Mouse (Mus musculus) lung, embryonic 15.5 days (tissue): ENCODE data around the gene Samsn1. TPM values are rescaled to one million over a fixed set of nuclear protein-coding genes. Genes with fewer than 3 reads are reported as not detected.

Source experiments
- ATAC-seq: fragments of 200-750 bp; cut with Nextera tagmentation; 2 replicates; pipeline ENCODE4 v1.8.0; 2017; ENCODE audit warnings: moderate number of reproducible peaks, borderline replicate concordance; ENCODE audit not compliant: low FRiP score, low TSS enrichment; ENCODE audit errors: extremely low read depth
- H3K27ac ChIP-seq: fragments of 300-500 bp; sonication (generic); 2 replicates; pipeline ENCODE4 v1.5.1; 2015; ENCODE audit warnings: moderate library complexity, mild to moderate bottlenecking, inconsistent platforms
- H3K27me3 ChIP-seq: fragments of 300-500 bp; sonication (generic); 2 replicates; pipeline ENCODE4 v1.6.1; 2015; ENCODE audit warnings: inconsistent platforms
- H3K36me3 ChIP-seq: fragments of 300-500 bp; sonication (generic); 2 replicates; pipeline ENCODE4 v1.6.1; 2015; ENCODE audit warnings: inconsistent platforms
- H3K4me1 ChIP-seq: fragments of 300-500 bp; sonication (generic); 2 replicates; pipeline ENCODE4 v1.6.1; 2015; ENCODE audit warnings: inconsistent platforms
- H3K4me2 ChIP-seq: fragments of 300-500 bp; sonication (generic); 2 replicates; pipeline ENCODE4 v1.6.1; 2015; ENCODE audit warnings: inconsistent platforms, mild to moderate bottlenecking, moderate library complexity
- H3K4me3 ChIP-seq: fragments of 300-500 bp; sonication (generic); 2 replicates; pipeline ENCODE4 v1.5.1; 2015; ENCODE audit warnings: mild to moderate bottlenecking, inconsistent platforms
- H3K9ac ChIP-seq: fragments of 300-500 bp; sonication (generic); 2 replicates; pipeline ENCODE4 v1.6.1; 2015; ENCODE audit warnings: inconsistent platforms
- H3K9me3 ChIP-seq: fragments of 300-500 bp; sonication (generic); 2 replicates; pipeline ENCODE4 v1.6.1; 2016; ENCODE audit warnings: inconsistent platforms
- WGBS: fragments of 180-500 bp; shearing (Covaris S2); methylation state at CpG from one replicate; pipeline ENCODE4 v1.1.7; 2015; 5-methylcytosine and 5-hydroxymethylcytosine counted together
- polyA plus RNA-seq: library from polyadenylated mRNA; unstranded; fragments of >200 nt; fragmentation: Nextera tagmentation; extraction: Ambion mirVana; gene quantifications from 2 replicates; pipeline ENCODE4 v1.2.1, GENCODE M21; 2015

The Samsn1 gene
- polyA plus RNA-seq, 1 experiment from 2014 or later = 3.3 TPM

- H3K4me3 ChIP-seq = no peak overlapping the region
- no peak for ATAC-seq
- WGBS = 81% methylated on average over 9 of the region's 9 CpGs
- H3K9ac ChIP-seq = no peak overlapping the region
- H3K4me1 ChIP-seq = no peaks in the 10 kb centered on the region
- no peak overlapping the region for H3K27ac ChIP-seq
- H3K9me3 ChIP-seq = no peaks in the 10 kb centered on the region
- H3K27me3 ChIP-seq = no peaks in the 10 kb centered on the region
- H3K36me3 ChIP-seq = no peaks in the 10 kb centered on the region
- H3K4me2 ChIP-seq = no peak overlapping the region
Measured at GRCm38 (mm10) chr16:76000127-76000526, 22.0 kb downstream of the Samsn1 start.

GRCm38 (mm10) chr16:75990173-75990572, 31.9 kb downstream of the Samsn1 start:
- Histone ChIP-seq H3K27me3 (no peaks in the 10 kb centered on the region), H3K36me3 (no peaks in the 10 kb centered on the region), H3K4me2 (no peak overlapping the region), H3K27ac (no peak overlapping the region), H3K4me3 (no peak overlapping the region), H3K4me1 (no peaks in the 10 kb centered on the region), H3K9me3 (no peaks in the 10 kb centered on the region), H3K9ac (no peak overlapping the region)
- 53% methylated on average over 1 of the region's 1 CpGs for WGBS
- ATAC-seq = no peak

- Histone ChIP-seq H3K9me3 (no peaks in the 10 kb centered on the region), H3K36me3 (no peaks in the 10 kb centered on the region), H3K27ac (no peak overlapping the region), H3K4me1 (no peaks in the 10 kb centered on the region), H3K27me3 (no peaks in the 10 kb centered on the region), H3K4me3 (no peak overlapping the region), H3K4me2 (no peak overlapping the region), H3K9ac (no peak overlapping the region)
- WGBS = 93% methylated on average over 1 of the region's 1 CpGs
- ATAC-seq = no peak
Measured at GRCm38 (mm10) chr16:75983831-75984230, 38.2 kb downstream of the Samsn1 start.

GRCm38 (mm10) chr16:75979381-75979780, 42.7 kb downstream of the Samsn1 start:
- H3K4me3 ChIP-seq = no peak overlapping the region
- H3K9ac ChIP-seq = no peak overlapping the region
- H3K27me3 ChIP-seq = no peaks in the 10 kb centered on the region
- no peak overlapping the region for H3K27ac ChIP-seq
- H3K4me1 ChIP-seq = no peaks in the 10 kb centered on the region
- H3K4me2 ChIP-seq = no peak overlapping the region
- no peaks in the 10 kb centered on the region for H3K9me3 ChIP-seq
- H3K36me3 ChIP-seq = no peaks in the 10 kb centered on the region
- ATAC-seq = no peak

- no peak overlapping the region for H3K9ac ChIP-seq
- H3K9me3 ChIP-seq = no peaks in the 10 kb centered on the region
- no peak overlapping the region for H3K4me2 ChIP-seq
- no peaks in the 10 kb centered on the region for H3K36me3 ChIP-seq
- no peaks in the 10 kb centered on the region for H3K4me1 ChIP-seq
- H3K27ac ChIP-seq = no peak overlapping the region
- no peak for ATAC-seq
- no peak overlapping the region for H3K4me3 ChIP-seq
- WGBS = 76% methylated on average over 5 of the region's 5 CpGs
- no peaks in the 10 kb centered on the region for H3K27me3 ChIP-seq
Measured at GRCm38 (mm10) chr16:75977798-75978197, 44.3 kb downstream of the Samsn1 start.

- no peak overlapping the region for H3K9ac ChIP-seq
- H3K4me3 ChIP-seq = no peak overlapping the region
- 84% methylated on average over 11 of the region's 11 CpGs for WGBS
- no peaks in the 10 kb centered on the region for H3K9me3 ChIP-seq
- no peaks in the 10 kb centered on the region for H3K27me3 ChIP-seq
- no peak overlapping the region for H3K27ac ChIP-seq
- no peaks in the 10 kb centered on the region for H3K36me3 ChIP-seq
- ATAC-seq = no peak
- H3K4me2 ChIP-seq = no peak overlapping the region
- no peaks in the 10 kb centered on the region for H3K4me1 ChIP-seq
Measured at GRCm38 (mm10) chr16:75975682-75976332, 46.3 kb downstream of the Samsn1 start.

GRCm38 (mm10) chr16:75970266-75970998, 51.6 kb downstream of the Samsn1 start:
- H3K27me3 ChIP-seq = no peaks in the 10 kb centered on the region
- no peak overlapping the region for H3K4me3 ChIP-seq
- H3K36me3 ChIP-seq = no peaks in the 10 kb centered on the region
- H3K4me2 ChIP-seq = no peak overlapping the region
- no peaks in the 10 kb centered on the region for H3K9me3 ChIP-seq
- no peak overlapping the region for H3K9ac ChIP-seq
- 80% methylated on average over 6 of the region's 6 CpGs for WGBS
- H3K4me1 ChIP-seq = no peaks in the 10 kb centered on the region
- no peak overlapping the region for H3K27ac ChIP-seq
- ATAC-seq = no peak

GRCm38 (mm10) chr16:75962021-75962420, 60.1 kb downstream of the Samsn1 start:
- Histone ChIP-seq H3K27ac (no peak overlapping the region), H3K36me3 (no peaks in the 10 kb centered on the region), H3K4me2 (no peak overlapping the region), H3K27me3 (no peaks in the 10 kb centered on the region), H3K9ac (no peak overlapping the region), H3K9me3 (no peaks in the 10 kb centered on the region), H3K4me1 (no peaks in the 10 kb centered on the region), H3K4me3 (no peak overlapping the region)
- 29% methylated on average over 8 of the region's 8 CpGs for WGBS
- peak; percentile 73 for ATAC-seq

GRCm38 (mm10) chr16:75961487-75961886, 60.6 kb downstream of the Samsn1 start:
- WGBS = 20% methylated on average over 5 of the region's 5 CpGs
- no peak for ATAC-seq
- no peak overlapping the region for H3K27ac ChIP-seq
- H3K4me2 ChIP-seq = no peak overlapping the region
- no peak overlapping the region for H3K9ac ChIP-seq
- no peaks in the 10 kb centered on the region for H3K36me3 ChIP-seq
- no peak overlapping the region for H3K4me3 ChIP-seq
- H3K27me3 ChIP-seq = no peaks in the 10 kb centered on the region
- H3K4me1 ChIP-seq = no peaks in the 10 kb centered on the region
- no peaks in the 10 kb centered on the region for H3K9me3 ChIP-seq

- H3K27me3 ChIP-seq = no peaks in the 10 kb centered on the region
- no peaks in the 10 kb centered on the region for H3K4me1 ChIP-seq
- no peak for ATAC-seq
- no peaks in the 10 kb centered on the region for H3K36me3 ChIP-seq
- no peak overlapping the region for H3K27ac ChIP-seq
- 79% methylated on average over 7 of the region's 7 CpGs for WGBS
- H3K9ac ChIP-seq = no peak overlapping the region
- H3K9me3 ChIP-seq = no peaks in the 10 kb centered on the region
- no peak overlapping the region for H3K4me3 ChIP-seq
- no peak overlapping the region for H3K4me2 ChIP-seq
Measured at GRCm38 (mm10) chr16:75961036-75961435, 61.0 kb downstream of the Samsn1 start.

GRCm38 (mm10) chr16:75933357-75933756, 88.7 kb downstream of the Samsn1 start:
- no peak for ATAC-seq
- H3K27ac ChIP-seq = no peak overlapping the region
- no peak overlapping the region for H3K4me3 ChIP-seq
- no peak overlapping the region for H3K9ac ChIP-seq
- H3K4me2 ChIP-seq = no peak overlapping the region
- H3K9me3 ChIP-seq = no peaks in the 10 kb centered on the region
- H3K36me3 ChIP-seq = no peaks in the 10 kb centered on the region
- H3K27me3 ChIP-seq = no peaks in the 10 kb centered on the region
- no peaks in the 10 kb centered on the region for H3K4me1 ChIP-seq

- Histone ChIP-seq H3K27me3 (no peaks in the 10 kb centered on the region), H3K9ac (no peak overlapping the region), H3K9me3 (no peaks in the 10 kb centered on the region), H3K27ac (no peak overlapping the region), H3K4me1 (no peaks in the 10 kb centered on the region), H3K4me3 (no peak overlapping the region), H3K36me3 (no peaks in the 10 kb centered on the region), H3K4me2 (no peak overlapping the region)
- no peak for ATAC-seq
- 85% methylated on average over 4 of the region's 4 CpGs for WGBS
Measured at GRCm38 (mm10) chr16:75930222-75930553, 91.9 kb downstream of the Samsn1 start.
